Mouse (Mus musculus): ENCODE measurements around the gene Nox4. TPM values are rescaled to one million over a fixed set of nuclear protein-coding genes. Genes with fewer than 3 reads are reported as not detected.
"Not testable (repeated sequence)": the region's sequence is repeated elsewhere in the genome, so short reads cannot be mapped to it uniquely, and the experiment has no call there.

The Nox4 gene
- total and polyA plus RNA-seq, 2 experiments from 2014 or later: 0.99 to 2.7 TPM

DNA sequence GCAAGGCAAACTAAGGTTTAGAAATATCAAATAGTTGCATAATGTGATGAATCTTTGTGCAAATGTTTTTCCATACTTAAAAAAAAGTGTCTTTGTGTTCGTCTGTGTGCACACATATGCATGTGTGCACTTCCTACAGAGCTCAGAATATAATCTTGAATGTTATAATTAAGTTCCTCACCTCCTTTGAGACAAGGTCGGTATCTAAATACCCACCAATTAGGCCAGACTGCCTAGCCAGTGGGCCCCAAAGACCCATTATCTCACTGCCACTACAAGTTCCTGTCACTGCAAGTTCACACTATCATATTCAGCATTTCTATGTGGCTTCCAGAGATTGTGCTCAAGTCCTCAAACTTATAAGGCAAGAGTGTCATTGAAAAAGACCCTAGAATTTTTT, 129.0 kb downstream of the Nox4 start:
- DNase-seq (ENCODE audit: low spot score): no peak
- 68% methylated on average over 2 of the region's 2 CpGs for WGBS
- TF ChIP-seq CTCF (IDR thresholded peaks at IDR 0.05): no peak

DNA sequence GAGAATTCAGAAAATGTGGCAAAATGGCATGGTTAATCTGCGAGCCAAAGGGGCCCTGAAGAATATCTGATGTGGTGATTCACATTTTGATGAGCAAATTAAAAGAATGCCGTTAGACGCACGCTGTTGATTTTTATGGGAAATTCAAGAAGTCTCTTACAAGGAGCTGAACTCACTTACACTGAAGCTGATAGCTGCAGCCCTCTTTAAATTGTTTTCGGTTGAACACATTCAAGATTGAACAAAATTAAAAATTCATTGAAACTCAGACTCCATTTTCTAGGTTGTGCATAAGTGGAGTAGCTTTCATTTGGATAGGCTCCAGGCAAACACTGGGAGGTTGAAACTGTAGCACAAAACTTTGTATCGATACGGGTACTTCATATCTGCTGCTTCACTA, 151.1 kb downstream of the Nox4 start:
- Histone ChIP-seq H3K9me3 (ENCODE audit: low read length) (no peaks in the 10 kb centered on the region), H3K27ac (ENCODE audit: low read depth, low read length) (no peak overlapping the region), H3K27me3 (ENCODE audit: insufficient read depth, low read length) (no peaks in the 10 kb centered on the region), H3K4me3 (ENCODE audit: low read depth, low read length) (no peak overlapping the region), H3K4me1 (ENCODE audit: insufficient read depth, low read length) (no peaks in the 10 kb centered on the region), H3K36me3 (ENCODE audit: insufficient read depth, low read length) (no peaks in the 10 kb centered on the region), H3K9ac (replicated peaks; ENCODE audit: low read length, poor library complexity, severe bottlenecking) (no peak overlapping the region), H3K4me2 (ENCODE audit: low read depth, low read length, poor library complexity, severe bottlenecking) (no peak overlapping the region)
- WGBS: 91% methylated on average over 7 of the region's 7 CpGs
- TF ChIP-seq CTCF (IDR thresholded peaks at IDR 0.05): no peak
- DNase-seq (ENCODE audit: low spot score) (peak; percentile 7), ATAC-seq (ENCODE audit: low FRiP score) (no peak)

More for the DNA sequence above, 129.0 kb downstream of the Nox4 start:
- H3K36me3 ChIP-seq (ENCODE audit: insufficient read depth, low read length): no peaks in the 10 kb centered on the region
- H3K9ac ChIP-seq (replicated peaks; ENCODE audit: low read length, poor library complexity, severe bottlenecking): no peak overlapping the region
- H3K27me3 ChIP-seq (ENCODE audit: insufficient read depth, low read length): no peaks in the 10 kb centered on the region
- ATAC-seq (ENCODE audit: low FRiP score): no peak
- no peak overlapping the region for H3K4me2 ChIP-seq (ENCODE audit: low read depth, low read length, poor library complexity, severe bottlenecking)
- H3K27ac ChIP-seq (ENCODE audit: low read depth, low read length): no peak overlapping the region
- H3K4me1 ChIP-seq (ENCODE audit: insufficient read depth, low read length): no peaks in the 10 kb centered on the region
- no peaks in the 10 kb centered on the region for H3K9me3 ChIP-seq (ENCODE audit: low read length)
- H3K4me3 ChIP-seq (ENCODE audit: low read depth, low read length): no peak overlapping the region

DNA sequence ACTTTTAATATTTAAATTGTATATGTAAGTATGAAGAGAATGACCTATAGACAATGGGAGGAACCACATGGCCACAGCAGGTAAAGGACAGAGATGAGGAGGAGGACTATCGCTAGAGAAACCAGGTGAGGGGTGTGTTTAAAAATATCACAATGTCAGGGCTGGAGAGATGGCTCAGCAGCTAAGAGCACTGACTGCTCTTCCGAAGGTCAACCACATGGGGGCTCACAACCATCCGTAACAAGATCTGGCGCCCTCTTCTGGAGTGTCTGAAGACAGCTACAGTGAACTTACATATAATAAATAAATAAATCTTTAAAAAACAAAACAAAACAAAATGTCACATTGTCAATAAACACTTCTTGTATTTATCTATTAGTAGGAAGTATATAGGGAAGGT, 165.5 kb downstream of the Nox4 start:
- not testable (repeated sequence) for H3K36me3 ChIP-seq (ENCODE audit: insufficient read depth, low read length); H3K4me3 ChIP-seq (ENCODE audit: low read depth, low read length)
- 10% methylated on average over 4 of the region's 4 CpGs for WGBS

DNA sequence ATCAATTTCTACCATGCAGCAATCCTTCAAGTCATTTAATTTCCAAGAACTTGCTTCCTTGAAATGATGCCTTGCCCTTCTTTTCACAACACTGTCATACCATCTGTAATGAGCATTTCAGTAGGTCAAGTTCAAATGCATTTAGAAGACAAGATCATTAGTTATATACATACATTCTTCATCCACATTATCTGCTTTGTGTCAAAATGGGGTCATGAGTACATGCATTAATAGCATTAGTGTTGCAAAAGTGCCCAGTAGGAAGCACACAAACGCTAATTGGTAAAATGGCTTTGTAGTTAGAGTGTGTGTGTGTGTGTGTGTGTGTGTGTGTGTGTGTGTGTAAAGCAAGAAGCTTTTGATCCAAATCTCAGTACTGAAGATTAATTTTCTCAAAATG, 167.4 kb downstream of the Nox4 start:
- WGBS: 81% methylated on average over 1 of the region's 1 CpGs

More for the DNA sequence above, 165.5 kb downstream of the Nox4 start:
- DNase-seq (ENCODE audit: low spot score): peak; percentile 3
- H3K9ac ChIP-seq (replicated peaks; ENCODE audit: low read length, poor library complexity, severe bottlenecking); H3K4me1 ChIP-seq (ENCODE audit: insufficient read depth, low read length); H3K27ac ChIP-seq (ENCODE audit: low read depth, low read length); H3K4me2 ChIP-seq (ENCODE audit: low read depth, low read length, poor library complexity, severe bottlenecking); H3K9me3 ChIP-seq (ENCODE audit: low read length); ATAC-seq (ENCODE audit: low FRiP score); H3K27me3 ChIP-seq (ENCODE audit: insufficient read depth, low read length): not testable (repeated sequence)
- TF ChIP-seq CTCF (IDR thresholded peaks at IDR 0.05): peak; percentile 47

More for the DNA sequence above, 167.4 kb downstream of the Nox4 start:
- TF ChIP-seq CTCF (IDR thresholded peaks at IDR 0.05): no peak
- DNase-seq (ENCODE audit: low spot score): no peak
- Histone ChIP-seq H3K4me1 (ENCODE audit: insufficient read depth, low read length) (no peaks in the 10 kb centered on the region), H3K4me3 (ENCODE audit: low read depth, low read length) (no peak overlapping the region), H3K9me3 (ENCODE audit: low read length) (no peaks in the 10 kb centered on the region), H3K27me3 (ENCODE audit: insufficient read depth, low read length) (no peaks in the 10 kb centered on the region), H3K27ac (ENCODE audit: low read depth, low read length) (no peak overlapping the region), H3K36me3 (ENCODE audit: insufficient read depth, low read length) (no peaks in the 10 kb centered on the region), H3K4me2 (ENCODE audit: low read depth, low read length, poor library complexity, severe bottlenecking) (no peak overlapping the region), H3K9ac (replicated peaks; ENCODE audit: low read length, poor library complexity, severe bottlenecking) (no peak overlapping the region)
- no peak for ATAC-seq (ENCODE audit: low FRiP score)

Other genes with a start within 250 kb of the Nox4 start
- gene Vmn2r79, start 250.0 kb upstream of the Nox4 start, total RNA-seq (2014; rRNA removed): not detected in 2 replicates
- gene Vmn2r79, start 250.0 kb upstream of the Nox4 start, polyA plus RNA-seq (2015; fragmentation: Nextera tagmentation; extraction: Ambion mirVana): not detected in 2 replicates
- gene Tyr, start 247.4 kb downstream of the Nox4 start, total RNA-seq (2014; rRNA removed): 0.82 TPM in 1 of 2 replicates, not detected in the other
- 0.02 and 0.04 TPM in 2 replicates for gene Tyr, start 247.4 kb downstream of the Nox4 start, polyA plus RNA-seq (2015; fragmentation: Nextera tagmentation; extraction: Ambion mirVana)

All from midbrain, postnatal 0 days (tissue).